Mouse (Mus musculus) kidney, adult 2 months (tissue): Measurements from ENCODE around the gene Cstf1. TPM values are rescaled to one million over a fixed set of nuclear protein-coding genes. Genes with fewer than 3 reads are reported as not detected.

ENCODE experiments used
- DNase-seq: peaks from one replicate; pipeline ENCODE4 v3.0.0; 2021
- H3K27ac ChIP-seq: fragments of 200-500 bp; 2 replicates; pipeline ENCODE4 v1.5.1; 2012; ENCODE audit warnings: low read depth, low read length, control low read depth, inconsistent platforms; ENCODE audit not compliant: insufficient read depth
- H3K27me3 ChIP-seq: fragments of 200-500 bp; replicated peaks from 2 replicates; pipeline ENCODE4 v1.6.1; 2012; ENCODE audit warnings: mild to moderate bottlenecking, moderate library complexity, low read length, inconsistent platforms; ENCODE audit not compliant: control insufficient read depth, insufficient read depth
- H3K36me3 ChIP-seq: fragments of 200-500 bp; 2 replicates; pipeline ENCODE4 v1.6.1; 2012; ENCODE audit warnings: mild to moderate bottlenecking, moderate library complexity, low read length, inconsistent platforms; ENCODE audit not compliant: control insufficient read depth, insufficient read depth
- H3K4me1 ChIP-seq: fragments of 200-500 bp; 2 replicates; pipeline ENCODE4 v1.6.1; 2011; ENCODE audit warnings: low read length; ENCODE audit not compliant: control insufficient read depth, insufficient read depth
- H3K4me3 ChIP-seq: fragments of 200-500 bp; 2 replicates; pipeline ENCODE4 v1.5.1; 2011; ENCODE audit warnings: mild to moderate bottlenecking, low read depth, low read length, control low read depth; ENCODE audit not compliant: insufficient read depth
- CTCF ChIP-seq: fragments of 200-500 bp; conservative IDR thresholded peaks from 2 replicates; pipeline ENCODE4 v1.5.1; 2011; ENCODE audit warnings: low read depth, mild to moderate bottlenecking, control low read depth, low read length, moderate library complexity, mixed read lengths; ENCODE audit not compliant: insufficient read depth, insufficient read length
- POLR2A ChIP-seq: fragments of 200-500 bp; IDR thresholded peaks from one replicate; pipeline ENCODE4 v1.6.1; 2011; ENCODE audit warnings: low read depth, low read length, control low read depth
- WGBS: fragments of 180-500 bp; shearing (Covaris S2); methylation state at CpG from one replicate; pipeline ENCODE4 v1.1.7; 2018; 5-methylcytosine and 5-hydroxymethylcytosine counted together
- polyA plus RNA-seq: library from polyadenylated mRNA; depleted of rRNA; stranded (reverse); fragments of >200 nt; gene quantifications from 2 replicates; pipeline ENCODE4 v1.2.3, GENCODE M21; 2012; rRNA removed

The Cstf1 gene
- polyA plus RNA-seq, 1 experiment, result 31.3 TPM

DNA sequence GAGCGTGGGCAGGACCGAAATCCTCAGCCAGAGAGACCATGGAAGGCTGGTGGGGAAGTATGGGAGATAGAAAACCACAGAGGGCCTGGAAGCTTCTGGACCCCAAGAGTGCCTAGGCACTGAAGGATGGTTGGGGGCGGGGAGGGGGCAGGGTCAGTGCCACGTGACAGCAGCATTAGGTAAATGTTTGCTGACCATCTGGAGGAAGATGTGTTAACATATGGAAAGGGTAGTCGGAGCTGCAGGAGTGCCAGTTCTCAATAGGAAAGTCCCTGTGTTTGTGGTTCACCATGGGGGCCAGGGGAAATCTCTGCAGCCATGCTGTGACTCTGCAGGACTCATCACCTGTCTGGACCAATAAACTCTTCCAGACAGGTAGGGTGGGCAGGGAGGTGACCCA is 43.4 kb downstream of the Cstf1 start:
- no peaks in the 10 kb centered on the region for H3K27me3 ChIP-seq
- 73% methylated on average over 5 of the region's 5 CpGs for WGBS
- DNase-seq, result no peak
- H3K36me3 ChIP-seq, result no peaks in the 10 kb centered on the region
- H3K4me1 ChIP-seq, result no peaks in the 10 kb centered on the region
- H3K4me3 ChIP-seq, result no peak overlapping the region
- TF ChIP-seq CTCF (no peak), POLR2A (no peak)
- H3K27ac ChIP-seq, result no peak overlapping the region

DNA sequence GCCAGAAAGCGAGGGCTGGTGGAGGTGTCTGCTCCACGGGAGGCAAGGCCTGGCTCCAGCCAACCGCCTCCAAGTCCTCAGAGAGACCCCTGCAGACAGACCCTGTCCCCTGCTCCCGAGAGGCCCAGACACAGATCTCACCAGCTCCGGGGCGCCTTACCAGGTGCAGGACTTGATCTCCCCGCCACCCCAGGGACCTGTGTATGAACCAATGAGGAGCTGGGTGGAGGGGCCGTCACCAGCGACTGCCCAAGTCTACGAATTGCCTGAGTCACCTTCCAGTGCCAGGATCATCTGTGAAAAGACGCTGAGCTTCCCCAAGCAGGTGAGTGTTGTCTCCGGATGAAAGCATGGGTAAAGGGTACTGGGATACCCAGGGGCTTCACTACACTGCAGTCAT is 45.7 kb downstream of the Cstf1 start:
- no peaks in the 10 kb centered on the region for H3K27me3 ChIP-seq
- no peak overlapping the region for H3K4me3 ChIP-seq
- TF ChIP-seq CTCF, result no peak
- no peak for TF ChIP-seq POLR2A
- no peaks in the 10 kb centered on the region for H3K36me3 ChIP-seq
- no peak overlapping the region for H3K27ac ChIP-seq
- 71% methylated on average over 12 of the region's 12 CpGs for WGBS
- DNase-seq, result no peak
- no peaks in the 10 kb centered on the region for H3K4me1 ChIP-seq

DNA sequence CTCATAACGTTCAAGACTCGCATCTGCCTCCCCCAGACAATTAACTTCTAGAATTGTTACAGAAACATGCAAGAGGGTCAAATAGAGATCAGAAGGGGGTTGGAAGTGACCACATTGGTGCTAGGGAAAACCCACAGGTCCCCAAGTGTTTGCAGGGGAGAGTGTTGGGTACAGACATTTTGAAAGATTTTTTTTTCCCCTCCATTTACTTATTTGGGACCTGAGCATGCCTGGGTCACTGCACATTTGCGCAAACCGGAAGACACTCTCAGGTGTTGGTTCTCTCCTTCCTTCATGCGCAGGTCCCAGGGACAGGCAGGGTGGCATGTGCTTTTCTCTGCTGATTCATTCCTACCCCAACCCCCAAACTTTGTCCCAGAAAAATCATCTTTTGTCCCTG is 46.4 kb downstream of the Cstf1 start:
- TF ChIP-seq POLR2A (no peak), CTCF (no peak)
- WGBS, result 77% methylated on average over 5 of the region's 5 CpGs
- DNase-seq, result no peak
- Histone ChIP-seq H3K27ac (no peak overlapping the region), H3K36me3 (no peaks in the 10 kb centered on the region), H3K4me3 (no peak overlapping the region), H3K4me1 (no peaks in the 10 kb centered on the region), H3K27me3 (no peaks in the 10 kb centered on the region)

DNA sequence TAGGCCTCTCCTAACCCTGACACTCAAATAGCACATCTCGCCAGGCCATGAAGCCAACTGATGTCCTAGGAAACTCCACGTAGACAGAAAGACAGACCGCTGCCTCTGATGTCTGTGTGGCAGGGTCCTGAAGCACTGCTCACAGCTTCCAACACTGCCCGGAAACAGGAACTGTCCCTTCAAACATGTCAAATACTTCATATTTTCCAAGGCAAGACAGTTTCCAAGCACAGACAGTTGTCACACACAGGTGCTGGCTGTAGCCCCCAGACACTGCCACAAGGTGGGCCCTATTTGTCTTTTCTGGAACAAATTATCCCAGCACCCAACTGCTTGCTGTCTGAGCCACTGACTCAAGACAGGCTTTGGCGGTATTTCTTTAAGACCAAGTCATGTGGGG is 47.7 kb downstream of the Cstf1 start:
- Histone ChIP-seq H3K4me1 (no peaks in the 10 kb centered on the region), H3K27ac (no peak overlapping the region), H3K4me3 (no peak overlapping the region), H3K36me3 (no peaks in the 10 kb centered on the region), H3K27me3 (no peaks in the 10 kb centered on the region)
- 82% methylated on average over 5 of the region's 5 CpGs for WGBS
- no peak for TF ChIP-seq POLR2A
- no peak for TF ChIP-seq CTCF
- DNase-seq, result no peak

DNA sequence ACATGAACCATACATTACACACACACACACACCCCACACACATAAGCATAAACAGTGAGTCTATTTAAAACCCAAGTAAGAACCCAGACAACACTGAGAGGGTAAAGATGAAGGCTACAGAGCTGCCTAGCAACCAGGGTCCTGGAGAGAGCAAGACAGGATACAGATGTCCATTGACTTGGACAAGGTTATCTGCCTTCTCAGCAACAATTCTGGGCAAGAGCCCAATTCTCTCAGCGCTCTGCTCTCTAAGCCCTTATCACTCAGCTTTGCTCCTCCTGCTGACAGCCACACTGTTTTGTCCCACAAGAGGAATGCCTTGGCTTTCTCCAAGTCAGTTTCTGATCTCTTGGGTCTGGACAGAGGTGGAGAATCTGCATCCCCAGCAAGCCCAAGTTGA is 60.1 kb downstream of the Cstf1 start:
- no peak overlapping the region for H3K27ac ChIP-seq
- H3K36me3 ChIP-seq, result no peaks in the 10 kb centered on the region
- WGBS, result 24% methylated on average over 1 of the region's 1 CpGs
- peak; percentile 32 for DNase-seq
- TF ChIP-seq CTCF, result no peak
- TF ChIP-seq POLR2A, result no peak
- H3K4me1 ChIP-seq, result no peaks in the 10 kb centered on the region
- no peak overlapping the region for H3K4me3 ChIP-seq
- H3K27me3 ChIP-seq, result no peaks in the 10 kb centered on the region

Other genes with a start within 250 kb of the Cstf1 start
- gene Mc3r, start 122.2 kb upstream of the Cstf1 start, polyA plus RNA-seq, result not detected in 2 replicates
- 16.3 and 17.5 TPM in 2 replicates for gene Fam210b, start 25.1 kb upstream of the Cstf1 start, polyA plus RNA-seq
- gene Aurka, start 146 bp upstream of the Cstf1 start, polyA plus RNA-seq, result 0.92 and 1.2 TPM in 2 replicates
- 0.22 and 0.30 TPM in 2 replicates for gene Cass4, start 23.1 kb downstream of the Cstf1 start, polyA plus RNA-seq
- 37.7 and 39.9 TPM in 2 replicates for gene Rtf2, start 69.9 kb downstream of the Cstf1 start, polyA plus RNA-seq
- gene Gcnt7, start 87.9 kb downstream of the Cstf1 start, polyA plus RNA-seq, result 0.04 TPM in 1 of 2 replicates, not detected in the other
- 0.33 TPM in 1 of 2 replicates, not detected in the other for gene Fam209, start 101.8 kb downstream of the Cstf1 start, polyA plus RNA-seq
- 0.04 TPM in 1 of 2 replicates, not detected in the other for gene Tfap2c, start 178.9 kb downstream of the Cstf1 start, polyA plus RNA-seq